Mouse (Mus musculus): ENCODE measurements around the gene Cdc123. TPM values are rescaled to one million over a fixed set of nuclear protein-coding genes. Genes with fewer than 3 reads are reported as not detected.

Gene Cdc123
- total RNA-seq, 2 experiments from 2014 or later: 85.0 to 91.2 TPM

Other genes with a start within 250 kb of the Cdc123 start
- gene Camk1d, start 130.6 kb downstream of the Cdc123 start, total RNA-seq (2015): 56.3 and 62.1 TPM in 2 replicates
- 31.3 and 45.6 TPM in 2 replicates for gene Camk1d, start 130.6 kb downstream of the Cdc123 start, total RNA-seq (2017)
- 29.2 and 33.5 TPM in 2 replicates for gene Nudt5, start 145 bp downstream of the Cdc123 start, total RNA-seq (2015)
- 25.1 and 31.2 TPM in 2 replicates for gene Nudt5, start 145 bp downstream of the Cdc123 start, total RNA-seq (2017)
- gene Gm13199, start 17.8 kb upstream of the Cdc123 start, total RNA-seq (2015): 0.51 TPM in 1 of 2 replicates, not detected in the other
- gene Gm13199, start 17.8 kb upstream of the Cdc123 start, total RNA-seq (2017): not detected in 2 replicates
- gene Sec61a2, start 50.3 kb upstream of the Cdc123 start, total RNA-seq (2015): 11.6 and 12.5 TPM in 2 replicates
- 4.0 and 5.7 TPM in 2 replicates for gene Sec61a2, start 50.3 kb upstream of the Cdc123 start, total RNA-seq (2017)
- 2.0 TPM in 1 of 2 replicates, not detected in the other for gene Dhtkd1, start 97.6 kb upstream of the Cdc123 start, total RNA-seq (2015)
- gene Dhtkd1, start 97.6 kb upstream of the Cdc123 start, total RNA-seq (2017): 0.24 TPM in 1 of 2 replicates, not detected in the other
- 28.9 and 29.6 TPM in 2 replicates for gene Upf2, start 106.3 kb upstream of the Cdc123 start, total RNA-seq (2015)
- gene Upf2, start 106.3 kb upstream of the Cdc123 start, total RNA-seq (2017): 27.6 and 32.9 TPM in 2 replicates

All from megakaryocyte, adult 5-6 weeks (primary cell).